Mouse (Mus musculus) liver, embryonic 13.5 days (tissue): ENCODE data around the gene Gm10354. TPM values are rescaled to one million over a fixed set of nuclear protein-coding genes. Genes with fewer than 3 reads are reported as not detected.
"Not testable (repeated sequence)": the region's sequence is repeated elsewhere in the genome, so short reads cannot be mapped to it uniquely, and the experiment has no call there.

Experiments
- ATAC-seq: fragments of 200-750 bp; cut with Nextera tagmentation; 2 replicates; pipeline ENCODE4 v1.8.0; 2017; ENCODE audit warnings: low read depth, mild to moderate bottlenecking, moderate number of reproducible peaks, moderate library complexity
- DNase-seq: peaks from one replicate; pipeline ENCODE4 v3.0.0; 2022
- H3K27ac ChIP-seq: fragments of 300-500 bp; sonication (generic); 2 replicates; pipeline ENCODE4 v1.5.1; 2015; ENCODE audit warnings: moderate library complexity, mild to moderate bottlenecking, inconsistent platforms
- H3K27me3 ChIP-seq: fragments of 300-500 bp; sonication (generic); 2 replicates; pipeline ENCODE4 v1.6.1; 2015; ENCODE audit warnings: mild to moderate bottlenecking, inconsistent platforms
- H3K36me3 ChIP-seq: fragments of 300-500 bp; sonication (generic); 2 replicates; pipeline ENCODE4 v1.6.1; 2015; ENCODE audit warnings: mild to moderate bottlenecking, inconsistent platforms
- H3K4me1 ChIP-seq: fragments of 300-500 bp; sonication (generic); replicated peaks from 2 replicates; pipeline ENCODE4 v1.6.1; 2015; ENCODE audit warnings: inconsistent platforms
- H3K4me2 ChIP-seq: fragments of 300-500 bp; sonication (generic); 2 replicates; pipeline ENCODE4 v1.6.1; 2015; ENCODE audit warnings: inconsistent platforms, mild to moderate bottlenecking, moderate library complexity
- H3K4me3 ChIP-seq: fragments of 300-500 bp; sonication (generic); replicated peaks from 2 replicates; pipeline ENCODE4 v1.5.1; 2015; ENCODE audit warnings: mild to moderate bottlenecking, inconsistent platforms
- H3K9ac ChIP-seq: fragments of 300-500 bp; sonication (generic); 2 replicates; pipeline ENCODE4 v1.6.1; 2015; ENCODE audit warnings: mild to moderate bottlenecking, inconsistent platforms
- H3K9me3 ChIP-seq: fragments of 300-500 bp; sonication (generic); replicated peaks from 2 replicates; pipeline ENCODE4 v1.6.1; 2016; ENCODE audit warnings: inconsistent platforms
- WGBS: fragments of 180-500 bp; shearing (Covaris S2); methylation state at CpG from one replicate; pipeline ENCODE4 v1.1.7; 2015; ENCODE audit not compliant: insufficient replicate concordance; 5-methylcytosine and 5-hydroxymethylcytosine counted together
- polyA plus RNA-seq: library from polyadenylated mRNA; unstranded; fragments of >200 nt; fragmentation: Nextera tagmentation; extraction: Ambion mirVana; gene quantifications from 2 replicates; pipeline ENCODE4 v1.2.1, GENCODE M21; 2015

The Gm10354 gene
- polyA plus RNA-seq, result not detected in 2 replicates

DNA sequence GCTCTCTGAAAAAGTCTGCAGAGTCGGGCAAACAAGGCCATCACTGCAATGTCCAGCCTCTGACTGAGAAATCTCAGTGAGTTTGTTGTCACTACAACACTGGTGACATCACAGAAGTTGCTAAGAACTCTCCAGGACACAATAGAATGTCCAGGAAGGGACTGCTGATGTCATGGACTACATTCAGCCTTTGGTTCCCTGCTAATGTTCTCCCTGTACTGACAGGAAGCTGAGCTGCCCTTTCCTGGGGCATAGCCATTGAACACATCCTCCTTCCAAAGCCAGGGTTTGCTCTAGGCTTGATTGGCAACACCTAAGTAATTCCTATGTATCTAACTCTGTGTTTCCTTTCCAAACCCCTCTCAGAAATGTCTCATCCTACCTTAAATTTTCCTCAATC lies at the start of gene Gm10354:
TSS of gene Gm10354 (minus strand) at position 101 of the 400 bp plus-strand sequence.
- H3K9me3 ChIP-seq, ATAC-seq, DNase-seq, H3K4me3 ChIP-seq, H3K27ac ChIP-seq, H3K4me1 ChIP-seq, H3K4me2 ChIP-seq, H3K9ac ChIP-seq, H3K27me3 ChIP-seq, H3K36me3 ChIP-seq: not testable (repeated sequence)
- WGBS, result 14% methylated on average over 1 of the region's 1 CpGs

DNA sequence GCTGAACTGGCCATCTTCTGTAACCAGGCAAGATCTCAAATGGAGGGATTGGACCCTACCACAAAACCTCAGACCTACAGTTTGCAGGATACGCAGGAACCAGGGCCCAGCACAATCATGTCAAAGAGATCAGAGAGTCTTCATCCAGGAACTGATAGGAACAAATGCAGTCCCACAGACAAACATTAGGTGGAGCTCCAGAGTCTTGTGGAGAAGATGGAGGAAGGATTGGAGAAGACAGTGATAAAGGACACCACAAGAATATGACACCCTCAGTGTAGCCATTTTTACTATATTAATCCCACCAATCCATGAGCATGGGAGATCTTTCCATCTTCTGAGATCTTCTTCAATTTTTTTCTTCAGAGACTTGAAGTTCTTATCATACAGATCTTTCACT lies 45.6 kb upstream of the Gm10354 start:
- H3K4me3 ChIP-seq, H3K4me2 ChIP-seq, H3K27ac ChIP-seq, H3K9ac ChIP-seq, DNase-seq, H3K36me3 ChIP-seq, H3K27me3 ChIP-seq, H3K4me1 ChIP-seq, H3K9me3 ChIP-seq, ATAC-seq: not testable (repeated sequence)
- 56% methylated on average over 1 of the region's 1 CpGs for WGBS

DNA sequence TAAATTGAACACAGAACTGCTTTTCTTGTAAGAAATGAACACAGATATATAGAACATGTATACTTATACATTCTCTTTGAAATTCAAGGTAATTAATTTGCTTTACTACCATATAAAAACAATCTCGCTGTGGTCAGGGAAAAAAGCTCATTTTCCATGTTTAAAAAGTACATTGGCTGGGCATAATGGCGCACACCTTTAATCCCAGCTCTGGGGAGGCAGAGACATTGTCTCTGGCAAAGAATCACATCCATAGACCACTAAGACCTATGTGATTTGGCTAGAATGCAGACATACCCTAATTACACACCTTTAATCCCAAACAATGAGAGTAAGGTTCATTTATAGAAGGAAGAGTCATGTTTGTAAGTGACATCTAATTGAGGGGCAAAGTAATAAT lies 41.3 kb upstream of the Gm10354 start:
- H3K36me3 ChIP-seq, H3K27me3 ChIP-seq, H3K9me3 ChIP-seq, H3K4me3 ChIP-seq, DNase-seq, ATAC-seq, H3K27ac ChIP-seq, H3K9ac ChIP-seq, H3K4me1 ChIP-seq, H3K4me2 ChIP-seq: not testable (repeated sequence)
- 51% methylated on average over 2 of the region's 2 CpGs for WGBS

DNA sequence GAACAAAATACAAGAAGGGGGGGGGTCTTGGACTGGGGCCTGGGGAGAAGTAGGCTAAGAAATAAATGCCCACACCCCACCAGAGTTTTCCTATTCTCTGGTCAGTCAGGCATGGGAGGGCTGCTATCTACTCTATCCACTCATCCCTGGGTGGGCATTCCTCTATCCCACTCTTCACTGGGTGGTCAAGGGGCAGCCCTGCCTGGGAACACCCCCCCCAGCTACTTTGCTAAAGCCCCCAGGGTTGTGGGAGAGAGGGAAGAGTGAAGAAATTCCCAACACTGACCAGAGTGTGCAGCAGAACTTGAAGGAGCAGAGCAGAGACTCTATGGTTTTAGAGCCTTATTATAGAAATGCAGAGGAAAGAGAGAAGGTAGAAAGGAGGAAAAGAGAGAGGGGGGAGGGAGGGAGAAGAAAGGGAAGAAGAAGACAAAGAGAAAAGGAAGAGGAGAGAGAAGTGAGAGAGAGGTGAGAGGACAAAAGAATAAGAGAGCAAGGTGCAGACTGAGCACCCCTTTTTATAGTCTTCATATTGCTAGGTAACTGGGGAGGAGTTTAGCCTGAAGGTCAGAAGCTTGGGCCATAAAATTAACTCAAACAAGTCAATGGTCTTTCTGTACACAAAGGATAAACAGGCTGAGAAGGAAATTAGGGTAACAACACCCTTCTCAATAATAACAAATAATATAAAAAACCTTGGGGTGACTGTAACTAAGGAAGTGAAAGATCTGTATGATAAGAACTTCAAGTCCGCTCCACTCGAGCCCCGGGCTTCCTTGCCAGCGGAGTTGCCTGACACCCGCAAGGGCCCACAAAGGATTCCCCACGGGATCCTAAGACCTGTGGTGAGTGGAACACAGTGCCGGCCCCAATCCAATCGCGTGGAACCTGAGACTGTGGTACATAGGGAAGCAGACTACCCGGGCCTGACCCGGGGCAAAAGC lies 32.2 kb upstream of the Gm10354 start:
- H3K27me3 ChIP-seq, H3K36me3 ChIP-seq, H3K9me3 ChIP-seq, DNase-seq, H3K9ac ChIP-seq, H3K4me2 ChIP-seq, H3K27ac ChIP-seq, ATAC-seq, H3K4me1 ChIP-seq, H3K4me3 ChIP-seq: not testable (repeated sequence)
- 72% methylated on average over 11 of the region's 11 CpGs for WGBS

DNA sequence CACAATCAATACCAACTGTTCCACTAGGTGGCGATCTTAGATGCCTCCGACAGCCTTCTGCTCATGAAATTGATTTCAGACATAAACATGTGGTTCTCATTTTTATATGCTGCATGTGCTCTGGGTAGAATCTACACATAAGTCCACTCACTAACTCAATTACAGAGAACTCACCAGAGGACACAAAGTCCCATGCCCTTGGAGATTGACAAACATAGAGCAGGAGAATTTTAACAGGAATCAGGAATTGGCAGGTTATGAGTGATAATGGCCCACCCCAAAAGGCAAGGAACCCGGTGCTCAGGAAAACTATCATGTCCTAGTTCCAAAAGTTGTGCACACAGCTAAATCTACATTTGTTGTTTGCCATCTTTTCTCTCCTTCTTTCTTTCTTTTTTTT lies 28.2 kb upstream of the Gm10354 start:
- not testable (repeated sequence) for H3K9ac ChIP-seq, ATAC-seq, H3K27ac ChIP-seq, H3K27me3 ChIP-seq, H3K4me3 ChIP-seq, DNase-seq, H3K4me2 ChIP-seq, H3K4me1 ChIP-seq, H3K36me3 ChIP-seq
- WGBS, result 39% methylated on average over 3 of the region's 3 CpGs
- H3K9me3 ChIP-seq, result peaks cover 12% of the 10 kb centered on the region

DNA sequence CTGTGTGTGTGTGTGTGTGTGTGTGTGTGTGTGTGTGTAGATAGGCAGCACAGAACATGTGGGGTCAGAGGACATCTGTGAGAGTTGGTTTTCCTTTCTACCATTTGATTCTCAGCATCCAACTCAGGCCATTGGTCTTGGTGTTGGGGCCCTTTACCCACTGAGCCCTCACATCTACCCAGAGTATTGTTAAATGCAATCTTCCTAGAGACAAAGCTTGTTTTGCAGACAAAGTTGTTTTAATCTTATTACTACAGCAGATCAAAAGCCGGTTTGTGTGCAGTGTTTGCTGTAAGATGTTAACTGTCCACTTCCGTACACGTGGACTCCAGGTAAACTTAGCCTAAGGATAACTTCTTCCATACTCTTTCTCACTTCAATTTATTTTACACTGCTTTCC lies 27.6 kb upstream of the Gm10354 start:
- H3K4me2 ChIP-seq, H3K4me3 ChIP-seq, H3K9ac ChIP-seq, H3K36me3 ChIP-seq, DNase-seq, H3K27ac ChIP-seq, H3K9me3 ChIP-seq, ATAC-seq, H3K27me3 ChIP-seq, H3K4me1 ChIP-seq: not testable (repeated sequence)
- WGBS, result 53% methylated on average over 3 of the region's 3 CpGs

DNA sequence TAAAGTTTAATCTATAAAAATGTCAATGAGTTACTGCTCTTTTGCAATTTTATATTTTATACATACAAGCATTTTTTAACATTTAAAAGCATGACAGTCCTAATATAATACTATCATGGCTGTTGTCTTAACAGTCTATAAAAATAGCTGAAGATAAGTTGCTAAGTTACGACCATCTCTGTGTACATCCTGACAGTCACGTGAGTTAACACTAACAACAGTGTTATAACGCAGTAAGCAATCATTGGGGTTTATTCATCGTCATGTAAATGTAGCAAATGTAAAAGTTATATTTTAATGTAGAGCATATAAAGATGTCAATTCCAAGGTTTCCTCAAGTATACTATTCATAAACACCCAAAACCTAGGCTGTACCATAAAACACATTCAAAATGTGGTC lies 26.8 kb upstream of the Gm10354 start:
- not testable (repeated sequence) for H3K9me3 ChIP-seq, H3K27me3 ChIP-seq, H3K36me3 ChIP-seq, DNase-seq, H3K4me2 ChIP-seq, ATAC-seq, H3K4me1 ChIP-seq, H3K4me3 ChIP-seq, H3K9ac ChIP-seq, H3K27ac ChIP-seq
- WGBS, result 41% methylated on average over 3 of the region's 4 CpGs

DNA sequence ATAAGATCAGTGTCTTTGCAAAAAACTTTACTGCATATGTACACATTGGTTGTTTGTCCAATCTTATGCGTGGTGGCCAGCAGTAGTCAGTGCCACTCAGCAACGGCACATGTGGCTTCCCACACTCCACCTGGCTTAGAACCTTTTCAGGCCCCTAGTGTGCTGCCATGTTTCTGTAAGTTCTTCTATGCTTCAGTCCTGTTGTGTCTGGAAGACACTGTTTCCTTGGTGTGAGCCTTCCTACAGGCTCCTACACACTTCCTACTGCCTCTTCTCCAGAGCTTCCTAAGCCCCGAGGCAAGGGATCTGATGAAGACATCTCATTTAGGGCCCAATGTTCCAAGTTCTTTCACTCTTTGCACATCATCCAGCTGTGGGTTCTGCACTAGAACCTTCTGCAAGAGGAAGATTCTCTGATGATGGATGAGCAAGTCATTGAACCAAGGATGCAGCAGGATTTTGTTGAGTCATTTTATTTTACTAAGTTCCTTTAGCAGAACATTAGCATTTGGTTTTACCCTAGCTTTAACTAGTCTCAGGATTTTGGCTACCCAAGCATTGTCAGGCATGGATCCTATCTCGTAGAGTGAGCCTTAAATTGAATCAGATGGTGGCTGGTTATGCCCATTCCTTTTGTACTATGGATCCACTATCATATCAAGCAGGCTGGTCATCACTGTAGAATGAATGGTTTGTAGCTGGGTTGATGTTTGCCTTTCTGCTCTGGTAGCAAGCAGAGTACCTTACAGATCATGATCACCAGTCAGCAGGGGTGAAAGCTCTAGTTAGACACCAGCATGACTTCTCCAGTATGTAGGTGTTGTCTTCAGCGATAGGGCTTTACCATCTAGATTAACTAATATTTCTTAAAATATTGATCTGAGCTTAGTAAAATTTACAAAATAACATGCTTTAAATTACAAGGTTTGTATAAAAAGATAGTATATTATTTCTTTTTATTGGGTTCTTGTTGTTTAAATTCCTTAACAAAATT lies 26.1 kb upstream of the Gm10354 start:
- WGBS, result 60% methylated on average over 5 of the region's 5 CpGs
- H3K36me3 ChIP-seq, H3K27me3 ChIP-seq, H3K9me3 ChIP-seq, DNase-seq, H3K4me1 ChIP-seq, H3K4me3 ChIP-seq, H3K9ac ChIP-seq, H3K27ac ChIP-seq, H3K4me2 ChIP-seq: not testable (repeated sequence)
- peak; percentile 68 for ATAC-seq

DNA sequence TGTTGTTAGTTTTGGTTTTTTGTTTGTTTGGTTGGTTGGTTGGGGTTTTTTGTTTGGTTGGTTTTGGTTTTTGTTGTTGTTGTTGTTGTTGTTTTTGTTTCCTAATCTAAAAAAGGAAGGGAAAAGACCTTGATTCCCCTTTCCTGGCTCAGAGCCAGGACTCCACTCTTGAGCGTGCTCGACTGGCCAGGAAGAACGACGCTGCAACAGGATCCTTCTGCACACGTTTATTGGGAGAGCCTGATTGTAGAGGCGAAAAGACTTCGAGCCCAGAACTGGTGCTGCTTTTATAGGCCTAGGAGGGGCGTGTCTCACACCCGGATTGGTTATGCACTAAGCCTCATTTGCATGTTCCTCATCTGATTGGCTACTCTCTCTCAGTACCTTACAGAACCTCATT lies 19.3 kb upstream of the Gm10354 start:
- not testable (repeated sequence) for ATAC-seq

DNA sequence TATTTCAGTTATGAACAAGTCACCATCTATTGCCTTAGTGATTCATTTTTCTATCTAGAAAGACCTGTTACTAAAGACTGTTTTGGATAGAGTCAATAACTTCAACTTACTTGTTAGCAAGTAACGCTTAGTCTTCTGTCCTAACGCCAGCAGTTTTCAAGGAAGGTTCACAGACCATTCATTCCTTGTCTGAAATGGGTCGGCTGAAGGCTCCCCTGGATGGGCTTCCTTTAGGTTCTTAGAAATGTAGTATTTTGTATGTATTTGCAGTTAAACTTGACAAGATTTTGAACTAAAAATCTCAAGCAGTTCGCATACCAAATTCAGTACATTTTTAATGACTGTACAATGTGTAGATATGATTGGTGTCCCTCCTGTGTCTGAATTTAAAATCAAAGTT lies 18.8 kb upstream of the Gm10354 start:
- ATAC-seq, DNase-seq: not testable (repeated sequence)

More for the DNA sequence above, 19.3 kb upstream of the Gm10354 start:
- 61% methylated on average over 9 of the region's 9 CpGs for WGBS
- H3K27ac ChIP-seq, H3K9ac ChIP-seq, H3K9me3 ChIP-seq, H3K4me2 ChIP-seq, H3K27me3 ChIP-seq, H3K36me3 ChIP-seq, H3K4me1 ChIP-seq, DNase-seq, H3K4me3 ChIP-seq: not testable (repeated sequence)

DNA sequence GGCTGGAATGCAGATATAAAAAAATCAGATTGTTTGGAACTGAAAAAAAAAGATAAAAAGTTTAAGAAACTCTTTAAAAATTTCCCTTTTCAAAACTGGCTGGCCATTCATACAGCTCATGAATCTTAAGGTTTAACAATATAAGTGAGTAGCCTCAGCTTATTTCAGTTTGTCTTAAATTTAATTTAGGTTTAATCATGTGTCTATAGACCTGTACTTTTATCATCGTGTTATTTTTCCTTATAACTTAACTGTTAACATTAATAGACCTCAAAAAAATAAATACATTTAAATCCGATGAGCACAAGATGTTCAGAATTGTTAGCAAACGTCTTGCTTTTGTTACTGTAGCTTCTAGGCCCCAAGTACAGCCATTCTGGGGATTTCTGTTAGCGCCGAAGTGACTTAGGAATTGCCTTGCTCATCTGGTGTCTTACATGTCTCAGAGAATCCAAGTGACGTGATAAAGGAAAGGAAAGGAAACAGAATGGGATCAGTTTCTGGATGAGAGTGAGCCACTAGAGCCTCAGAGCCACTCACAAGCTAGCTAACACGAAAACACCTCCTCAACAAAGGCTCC lies 18.0 kb upstream of the Gm10354 start:
- not testable (repeated sequence) for H3K9ac ChIP-seq, DNase-seq, H3K36me3 ChIP-seq, H3K4me2 ChIP-seq, ATAC-seq, H3K4me3 ChIP-seq, H3K27me3 ChIP-seq, H3K27ac ChIP-seq, H3K4me1 ChIP-seq
- WGBS, result 48% methylated on average over 7 of the region's 7 CpGs
- peaks cover 12% of the 10 kb centered on the region; the same call in 1 of the 2 replicates for H3K9me3 ChIP-seq

More for the DNA sequence above, 18.8 kb upstream of the Gm10354 start:
- H3K9ac ChIP-seq, H3K4me1 ChIP-seq, H3K27ac ChIP-seq, H3K27me3 ChIP-seq, H3K4me2 ChIP-seq, H3K9me3 ChIP-seq, H3K4me3 ChIP-seq, H3K36me3 ChIP-seq: not testable (repeated sequence)
- WGBS, result 64% methylated on average over 4 of the region's 4 CpGs
